Mouse (Mus musculus): Measurements from ENCODE around the gene Vav3. TPM values are rescaled to one million over a fixed set of nuclear protein-coding genes. Genes with fewer than 3 reads are reported as not detected.
A peak's percentile ranks its signal among the peaks of the same experiment; 100 is the strongest.

The Vav3 gene
- polyA plus RNA-seq, 1 experiment from 2014 or later: 27.7 TPM

- WGBS: 62% methylated on average over 2 of the region's 2 CpGs
- no peak overlapping the region for H3K9ac ChIP-seq (replicated peaks; ENCODE audit: low read length)
- H3K4me3 ChIP-seq (ENCODE audit: low read length): no peak overlapping the region
- no peaks in the 10 kb centered on the region for H3K27me3 ChIP-seq (ENCODE audit: insufficient read depth, low read length)
- 0 out of 2 replicates have a peak, but pooled peaks cover 2% of the 10 kb centered on the region for H3K4me1 ChIP-seq (ENCODE audit: insufficient read depth, low read length)
- no peaks in the 10 kb centered on the region for H3K9me3 ChIP-seq (ENCODE audit: low read length)
- H3K27ac ChIP-seq (ENCODE audit: low read length): no peak overlapping the region
- no peak for ATAC-seq (ENCODE audit: low FRiP score, low TSS enrichment)
- H3K36me3 ChIP-seq (ENCODE audit: insufficient read depth, low read length): no peaks in the 10 kb centered on the region
- no peak overlapping the region for H3K4me2 ChIP-seq (replicated peaks; ENCODE audit: low read depth, low read length)
Measured at GRCm38 (mm10) chr3:109313501-109313900, 27.0 kb upstream of the Vav3 start.

GRCm38 (mm10) chr3:109322225-109322624, 18.2 kb upstream of the Vav3 start:
- Histone ChIP-seq H3K4me2 (replicated peaks; ENCODE audit: low read depth, low read length) (no peak overlapping the region), H3K36me3 (ENCODE audit: insufficient read depth, low read length) (no peaks in the 10 kb centered on the region), H3K9ac (replicated peaks; ENCODE audit: low read length) (no peak overlapping the region), H3K27ac (ENCODE audit: low read length) (no peak overlapping the region), H3K9me3 (ENCODE audit: low read length) (no peaks in the 10 kb centered on the region), H3K27me3 (ENCODE audit: insufficient read depth, low read length) (no peaks in the 10 kb centered on the region), H3K4me3 (ENCODE audit: low read length) (no peak overlapping the region), H3K4me1 (ENCODE audit: insufficient read depth, low read length) (no peaks in the 10 kb centered on the region)
- no peak for ATAC-seq (ENCODE audit: low FRiP score, low TSS enrichment)

- Histone ChIP-seq H3K27ac (ENCODE audit: low read length) (no peak overlapping the region), H3K36me3 (ENCODE audit: insufficient read depth, low read length) (no peaks in the 10 kb centered on the region), H3K9me3 (ENCODE audit: low read length) (no peaks in the 10 kb centered on the region), H3K4me3 (ENCODE audit: low read length) (no peak overlapping the region), H3K27me3 (ENCODE audit: insufficient read depth, low read length) (no peaks in the 10 kb centered on the region), H3K4me1 (ENCODE audit: insufficient read depth, low read length) (no peaks in the 10 kb centered on the region), H3K9ac (replicated peaks; ENCODE audit: low read length) (no peak overlapping the region), H3K4me2 (replicated peaks; ENCODE audit: low read depth, low read length) (no peak overlapping the region)
- WGBS: 73% methylated on average over 7 of the region's 7 CpGs
- ATAC-seq (ENCODE audit: low FRiP score, low TSS enrichment): no peak
Measured at GRCm38 (mm10) chr3:109323447-109324300, 16.8 kb upstream of the Vav3 start.

GRCm38 (mm10) chr3:109327128-109327527, 13.3 kb upstream of the Vav3 start:
- Histone ChIP-seq H3K27ac (ENCODE audit: low read length) (no peak overlapping the region), H3K4me2 (replicated peaks; ENCODE audit: low read depth, low read length) (no peak overlapping the region), H3K4me1 (ENCODE audit: insufficient read depth, low read length) (no peaks in the 10 kb centered on the region), H3K36me3 (ENCODE audit: insufficient read depth, low read length) (no peaks in the 10 kb centered on the region), H3K9ac (replicated peaks; ENCODE audit: low read length) (no peak overlapping the region), H3K9me3 (ENCODE audit: low read length) (no peaks in the 10 kb centered on the region), H3K4me3 (ENCODE audit: low read length) (no peak overlapping the region), H3K27me3 (ENCODE audit: insufficient read depth, low read length) (no peaks in the 10 kb centered on the region)
- no peak for ATAC-seq (ENCODE audit: low FRiP score, low TSS enrichment)
- 71% methylated on average over 3 of the region's 3 CpGs for whole genome bisulfite sequencing

GRCm38 (mm10) chr3:109332755-109333154, 7.7 kb upstream of the Vav3 start:
- Histone ChIP-seq H3K9ac (replicated peaks; ENCODE audit: low read length) (no peak overlapping the region), H3K4me2 (replicated peaks; ENCODE audit: low read depth, low read length) (no peak overlapping the region), H3K27me3 (ENCODE audit: insufficient read depth, low read length) (no peaks in the 10 kb centered on the region), H3K27ac (ENCODE audit: low read length) (no peak overlapping the region), H3K36me3 (ENCODE audit: insufficient read depth, low read length) (no peaks in the 10 kb centered on the region), H3K9me3 (ENCODE audit: low read length) (no peaks in the 10 kb centered on the region), H3K4me1 (ENCODE audit: insufficient read depth, low read length) (no peaks in the 10 kb centered on the region), H3K4me3 (ENCODE audit: low read length) (no peak overlapping the region)
- no peak for ATAC-seq (ENCODE audit: low FRiP score, low TSS enrichment)
- WGBS: 62% methylated on average over 5 of the region's 5 CpGs

- Histone ChIP-seq H3K4me3 (ENCODE audit: low read length) (no peak overlapping the region), H3K9ac (replicated peaks; ENCODE audit: low read length) (no peak overlapping the region), H3K36me3 (ENCODE audit: insufficient read depth, low read length) (no peaks in the 10 kb centered on the region), H3K27me3 (ENCODE audit: insufficient read depth, low read length) (no peaks in the 10 kb centered on the region), H3K4me2 (replicated peaks; ENCODE audit: low read depth, low read length) (no peak overlapping the region), H3K9me3 (ENCODE audit: low read length) (no peaks in the 10 kb centered on the region), H3K27ac (ENCODE audit: low read length) (no peak overlapping the region), H3K4me1 (ENCODE audit: insufficient read depth, low read length) (0 out of 2 replicates have a peak, but pooled peaks cover 3% of the 10 kb centered on the region)
- ATAC-seq (ENCODE audit: low FRiP score, low TSS enrichment): no peak
- 69% methylated on average over 1 of the region's 1 CpGs for WGBS
Measured at GRCm38 (mm10) chr3:109335470-109335869, 5.0 kb upstream of the Vav3 start.

GRCm38 (mm10) chr3:109339290-109339689, 1.2 kb upstream of the Vav3 start:
- WGBS: 42% methylated on average over 9 of the region's 9 CpGs
- ATAC-seq (ENCODE audit: low FRiP score, low TSS enrichment): no peak
- no peaks in the 10 kb centered on the region for H3K9me3 ChIP-seq (ENCODE audit: low read length)
- peak overlapping the region; percentile 90 for H3K4me2 ChIP-seq (replicated peaks; ENCODE audit: low read depth, low read length)
- H3K27ac ChIP-seq (ENCODE audit: low read length): peak overlapping the region; percentile 14; the same call in 1 of the 2 replicates
- peaks cover 13% of the 10 kb centered on the region; the same call in 1 of the 2 replicates for H3K4me1 ChIP-seq (ENCODE audit: insufficient read depth, low read length)
- 0 out of 2 replicates have a peak overlapping the region, but pooled peaks have one; percentile 26 for H3K9ac ChIP-seq (replicated peaks; ENCODE audit: low read length)
- no peaks in the 10 kb centered on the region for H3K36me3 ChIP-seq (ENCODE audit: insufficient read depth, low read length)
- H3K27me3 ChIP-seq (ENCODE audit: insufficient read depth, low read length): peaks cover 5% of the 10 kb centered on the region; the same call in 1 of the 2 replicates
- H3K4me3 ChIP-seq (ENCODE audit: low read length): no peak overlapping the region

GRCm38 (mm10) chr3:109339941-109340273, 546 bp upstream of the Vav3 start:
- H3K4me2 ChIP-seq (replicated peaks; ENCODE audit: low read depth, low read length): peak overlapping the region; percentile 90
- H3K4me3 ChIP-seq (ENCODE audit: low read length): peak overlapping the region; percentile 67
- WGBS: 0% methylated on average over 9 of the region's 9 CpGs
- no peaks in the 10 kb centered on the region for H3K9me3 ChIP-seq (ENCODE audit: low read length)
- peaks cover 13% of the 10 kb centered on the region; the same call in 1 of the 2 replicates for H3K4me1 ChIP-seq (ENCODE audit: insufficient read depth, low read length)
- H3K27ac ChIP-seq (ENCODE audit: low read length): peak overlapping the region; percentile 80
- no peaks in the 10 kb centered on the region for H3K36me3 ChIP-seq (ENCODE audit: insufficient read depth, low read length)
- peak; percentile 53 for ATAC-seq (ENCODE audit: low FRiP score, low TSS enrichment)
- H3K9ac ChIP-seq (replicated peaks; ENCODE audit: low read length): peak overlapping the region; percentile 75
- H3K27me3 ChIP-seq (ENCODE audit: insufficient read depth, low read length): peaks cover 5% of the 10 kb centered on the region; the same call in 1 of the 2 replicates

GRCm38 (mm10) chr3:109341071-109341480, 623 bp downstream of the Vav3 start:
- peaks cover 13% of the 10 kb centered on the region; the same call in 1 of the 2 replicates for H3K4me1 ChIP-seq (ENCODE audit: insufficient read depth, low read length)
- peak overlapping the region; percentile 80; the same call in 1 of the 2 replicates for H3K27ac ChIP-seq (ENCODE audit: low read length)
- 0% methylated on average over 18 of the region's 18 CpGs for WGBS
- H3K9me3 ChIP-seq (ENCODE audit: low read length): no peaks in the 10 kb centered on the region
- H3K4me2 ChIP-seq (replicated peaks; ENCODE audit: low read depth, low read length): peak overlapping the region; percentile 90
- no peaks in the 10 kb centered on the region for H3K36me3 ChIP-seq (ENCODE audit: insufficient read depth, low read length)
- ATAC-seq (ENCODE audit: low FRiP score, low TSS enrichment): no peak
- peak overlapping the region; percentile 67 for H3K4me3 ChIP-seq (ENCODE audit: low read length)
- H3K9ac ChIP-seq (replicated peaks; ENCODE audit: low read length): peak overlapping the region; percentile 75
- H3K27me3 ChIP-seq (ENCODE audit: insufficient read depth, low read length): peaks cover 5% of the 10 kb centered on the region; the same call in 1 of the 2 replicates

GRCm38 (mm10) chr3:109341631-109342030, 1.2 kb downstream of the Vav3 start:
- Histone ChIP-seq H3K27ac (ENCODE audit: low read length) (no peak overlapping the region), H3K4me2 (replicated peaks; ENCODE audit: low read depth, low read length) (peak overlapping the region; percentile 90), H3K9me3 (ENCODE audit: low read length) (no peaks in the 10 kb centered on the region), H3K9ac (replicated peaks; ENCODE audit: low read length) (peak overlapping the region; percentile 75; the same call in 1 of the 2 replicates), H3K4me3 (ENCODE audit: low read length) (peak overlapping the region; percentile 67), H3K4me1 (ENCODE audit: insufficient read depth, low read length) (peaks cover 13% of the 10 kb centered on the region; the same call in 1 of the 2 replicates), H3K27me3 (ENCODE audit: insufficient read depth, low read length) (peaks cover 5% of the 10 kb centered on the region; the same call in 1 of the 2 replicates), H3K36me3 (ENCODE audit: insufficient read depth, low read length) (no peaks in the 10 kb centered on the region)
- WGBS: 2% methylated on average over 8 of the region's 8 CpGs
- peak; percentile 20; the same call in 1 of the 2 replicates for ATAC-seq (ENCODE audit: low FRiP score, low TSS enrichment)

Measured in kidney, embryonic 16.5 days (tissue).